Mouse (Mus musculus) MEL (cell line): ENCODE measurements around the gene Prkch.

ENCODE experiments used
- CTCF ChIP-seq, 3 experiments: IDR thresholded peaks in 2 of 3; conservative IDR thresholded peaks in 1 of 3; 2 replicates each; pipeline ENCODE4 v1.5.1; 2011 to 2012; ENCODE audit warnings: low read length in 3 of 3, low read depth in 2 of 3, mild to moderate bottlenecking in 2 of 3, improper control_type of control experiment in 1 of 3, inconsistent platforms in 1 of 3, mixed read lengths in 1 of 3, moderate library complexity in 1 of 3; ENCODE audit not compliant: control insufficient read depth in 1 of 3, insufficient read depth in 1 of 3, poor library complexity in 1 of 3, severe bottlenecking in 1 of 3
- E2F4 ChIP-seq: IDR thresholded peaks from 2 replicates; pipeline ENCODE4 v1.6.1; 2011; ENCODE audit warnings: low read depth, low read length, improper control_type of control experiment, borderline replicate concordance
- HCFC1 ChIP-seq: IDR thresholded peaks from 2 replicates; pipeline ENCODE4 v1.6.1; 2012; ENCODE audit warnings: low read depth, mild to moderate bottlenecking, inconsistent platforms, low read length, improper control_type of control experiment, moderate library complexity
- MAZ ChIP-seq: IDR thresholded peaks from 2 replicates; pipeline ENCODE4 v1.6.1; 2012; ENCODE audit warnings: low read depth, mild to moderate bottlenecking, inconsistent platforms, low read length, improper control_type of control experiment
- MYB ChIP-seq: IDR thresholded peaks from 2 replicates; pipeline ENCODE4 v1.6.1; 2011; ENCODE audit warnings: mild to moderate bottlenecking, low read depth, low read length, improper control_type of control experiment

DNA sequence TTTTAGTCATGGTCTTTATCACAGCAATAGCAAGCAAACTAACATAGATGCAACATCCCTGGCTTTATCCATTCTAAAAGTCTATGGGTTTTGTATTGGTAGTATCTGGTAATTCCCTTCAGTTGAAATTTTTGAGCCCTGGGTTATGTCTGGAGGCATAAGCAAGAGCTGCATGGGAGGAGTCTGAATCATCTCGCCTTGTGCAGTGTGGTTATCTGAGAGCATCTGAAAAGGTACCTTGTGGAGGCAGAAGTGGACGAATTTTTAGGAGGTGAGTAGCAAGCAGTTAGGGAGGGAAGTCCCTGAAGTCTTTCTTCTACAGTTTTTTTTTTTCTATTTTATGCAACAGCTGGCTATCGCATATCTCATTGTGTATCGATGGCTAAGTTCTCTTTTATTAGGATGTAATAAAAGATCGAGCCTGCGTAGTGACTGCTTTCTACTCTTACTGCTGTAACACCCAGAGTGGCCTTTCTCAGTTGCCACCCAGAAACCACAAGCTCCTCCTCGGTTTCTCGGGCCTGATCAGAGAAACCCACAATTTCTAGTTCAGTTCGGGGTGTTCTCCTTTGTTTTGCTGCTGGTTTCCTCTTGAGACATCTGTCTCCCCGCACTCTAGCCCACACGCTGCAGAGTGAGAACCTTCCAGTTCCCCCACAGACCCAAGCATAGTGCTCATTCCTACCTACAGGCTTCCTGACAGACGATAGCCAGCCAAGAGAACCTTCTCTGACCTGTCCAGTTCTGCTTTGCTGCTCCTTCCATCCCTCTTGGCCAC lies 8.6 kb downstream of the Prkch start:
- no peak for TF ChIP-seq MAZ
- TF ChIP-seq HCFC1: no peak
- TF ChIP-seq E2F4: no peak
- TF ChIP-seq CTCF (IDR thresholded peaks at IDR 0.05 in 2 of 3, conservative IDR thresholded peaks at IDR 0.05 in 1 of 3; ENCODE audit: control insufficient read depth in 1 of 3, insufficient read depth in 1 of 3, low read depth in 2 of 3, low read length in 3 of 3, poor library complexity in 1 of 3, severe bottlenecking in 1 of 3): no peak
- no peak for TF ChIP-seq MYB
